Mouse (Mus musculus) frontal cortex, adult (tissue): ENCODE results near the gene Atp8a2.

Experiments
- ATAC-seq: cut with Nextera tagmentation; 2 replicates; pipeline ENCODE4 v1.9.2; 2017; ENCODE audit warnings: mild to moderate bottlenecking, moderate library complexity, mixed read lengths; ENCODE audit not compliant: low TSS enrichment

Atp8a2 gene

GRCm38 (mm10) chr14:59919865-59920264 lies 277.1 kb downstream of the Atp8a2 start:
- no peak for ATAC-seq

DNA sequence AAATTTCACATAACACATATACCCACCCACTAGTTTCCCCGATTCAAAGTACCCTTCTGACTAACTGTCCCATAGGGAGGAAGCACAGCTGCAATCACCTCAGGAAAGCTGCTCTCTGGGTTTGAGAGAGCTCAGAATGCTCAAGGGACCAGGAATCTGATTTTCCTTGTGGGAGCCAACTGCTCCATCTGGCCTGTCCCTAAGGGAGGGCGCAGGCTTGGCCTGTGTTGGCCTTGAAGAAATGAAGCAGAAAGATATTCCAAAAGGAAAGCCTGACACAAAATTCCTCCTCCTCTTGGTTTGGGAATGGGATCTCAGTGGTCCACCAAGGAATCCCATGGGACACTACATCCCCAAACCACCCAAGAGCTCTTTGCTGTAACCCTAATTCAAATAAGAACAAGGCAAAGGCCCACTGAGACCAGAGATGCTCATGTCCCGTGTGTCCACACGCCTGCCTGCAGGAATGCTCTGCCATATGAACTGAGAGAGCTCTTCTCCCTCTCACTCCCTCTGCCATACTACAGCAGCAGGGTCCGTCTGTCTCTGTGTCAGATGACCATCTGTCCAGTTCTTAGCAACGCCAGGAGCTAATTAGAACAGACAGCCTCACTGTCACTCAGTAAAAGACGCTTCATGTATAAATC lies 293.4 kb downstream of the Atp8a2 start:
- no peak for ATAC-seq

DNA sequence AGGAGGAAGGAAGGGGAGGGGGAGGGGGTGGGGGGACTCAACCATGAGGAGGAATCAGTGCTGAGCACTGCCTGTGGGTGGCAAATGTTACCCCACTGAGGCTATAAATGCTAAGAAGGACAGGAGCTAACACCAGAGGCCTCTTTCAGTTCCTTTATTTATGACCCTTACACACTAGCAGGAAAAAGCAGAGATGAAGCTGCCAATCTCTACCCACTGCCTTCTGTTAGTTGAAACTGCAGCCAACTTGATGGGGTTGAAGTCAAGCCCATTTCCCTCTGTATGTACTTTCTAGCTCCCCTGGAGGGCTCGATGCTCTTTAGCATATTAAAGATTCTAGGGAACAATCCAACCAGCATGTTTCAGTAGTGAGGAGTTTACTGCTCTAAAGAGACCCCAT lies 303.0 kb downstream of the Atp8a2 start:
- peak; percentile 84 for ATAC-seq

DNA sequence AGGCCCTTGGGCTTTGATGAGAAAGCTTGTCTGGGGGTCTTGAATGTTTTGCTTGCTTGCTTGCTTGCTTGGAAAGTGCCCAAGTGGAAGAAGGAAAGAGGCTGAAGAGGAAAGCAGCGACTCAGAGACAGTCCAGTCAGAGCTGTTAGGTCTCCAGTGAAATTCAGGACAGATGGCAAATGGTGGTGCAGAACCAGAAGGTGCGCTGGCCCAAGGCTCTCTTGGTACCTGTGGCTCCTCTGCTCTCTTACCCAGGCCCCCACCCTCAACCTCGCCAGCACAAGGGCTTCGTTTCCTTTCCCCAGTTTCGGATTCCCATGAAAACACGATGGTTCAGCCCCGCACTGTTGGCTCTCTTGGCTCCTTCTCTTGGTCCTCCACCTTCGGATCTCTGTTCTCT lies 304.9 kb downstream of the Atp8a2 start:
- no peak for ATAC-seq

DNA sequence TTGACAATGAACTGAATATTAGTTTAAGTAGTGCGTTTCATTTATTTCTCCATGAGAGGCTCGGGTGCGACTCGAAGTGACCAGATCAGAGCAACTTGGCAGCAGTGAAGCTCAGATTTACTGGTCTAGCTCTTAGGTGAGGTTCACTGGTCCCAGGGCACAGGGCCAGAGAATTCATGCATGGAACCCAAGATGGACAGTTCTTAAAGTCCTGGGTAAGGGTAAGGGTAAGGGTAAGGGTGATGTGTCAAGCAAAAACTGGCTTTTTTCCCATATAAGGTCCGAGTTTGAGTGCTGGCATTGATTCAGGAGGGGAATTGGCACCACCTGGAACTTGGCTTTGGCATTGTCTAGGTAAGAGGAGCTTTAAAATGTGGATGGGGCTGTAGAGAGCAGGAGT lies 305.5 kb downstream of the Atp8a2 start:
- no peak for ATAC-seq

DNA sequence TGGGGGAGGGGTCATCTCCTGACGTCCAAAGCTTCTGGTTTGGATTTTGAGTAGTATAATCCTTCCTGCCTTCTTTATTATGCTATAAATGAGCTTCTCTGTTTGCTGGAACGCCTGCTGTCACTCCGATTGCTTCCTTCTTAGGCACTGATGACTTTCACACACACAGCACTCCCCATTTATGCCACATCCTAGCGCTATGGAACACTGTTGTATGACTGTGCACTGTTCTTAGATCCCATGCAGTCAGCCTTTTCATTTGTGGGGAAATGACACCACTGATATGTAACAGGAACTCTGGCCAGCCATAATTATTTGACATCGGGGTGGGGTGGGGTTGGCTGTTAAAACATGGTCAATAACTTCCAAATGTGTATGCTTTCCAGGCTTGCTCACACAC lies 306.2 kb downstream of the Atp8a2 start:
- no peak for ATAC-seq

GRCm38 (mm10) chr14:59890107-59890506 lies 306.9 kb downstream of the Atp8a2 start:
- ATAC-seq, result no peak

DNA sequence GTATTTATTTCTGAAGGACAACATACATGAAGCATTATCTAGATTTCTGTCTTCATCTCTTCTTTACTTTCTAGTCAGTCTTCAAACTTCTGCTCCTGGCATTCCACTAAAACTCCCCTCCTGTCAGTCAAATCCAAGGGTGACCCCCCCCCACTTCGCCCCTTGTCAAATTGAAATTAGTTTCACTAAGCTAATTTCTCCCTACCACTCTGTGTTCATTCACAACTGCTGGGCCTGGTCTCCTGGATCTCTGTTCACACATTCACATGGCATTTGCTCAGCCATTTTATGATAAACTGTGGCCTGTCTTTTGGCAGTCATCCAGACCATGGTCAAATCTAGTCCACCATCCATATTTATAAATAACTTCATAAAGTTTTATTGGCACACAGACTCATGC lies 308.5 kb downstream of the Atp8a2 start:
- no peak for ATAC-seq

DNA sequence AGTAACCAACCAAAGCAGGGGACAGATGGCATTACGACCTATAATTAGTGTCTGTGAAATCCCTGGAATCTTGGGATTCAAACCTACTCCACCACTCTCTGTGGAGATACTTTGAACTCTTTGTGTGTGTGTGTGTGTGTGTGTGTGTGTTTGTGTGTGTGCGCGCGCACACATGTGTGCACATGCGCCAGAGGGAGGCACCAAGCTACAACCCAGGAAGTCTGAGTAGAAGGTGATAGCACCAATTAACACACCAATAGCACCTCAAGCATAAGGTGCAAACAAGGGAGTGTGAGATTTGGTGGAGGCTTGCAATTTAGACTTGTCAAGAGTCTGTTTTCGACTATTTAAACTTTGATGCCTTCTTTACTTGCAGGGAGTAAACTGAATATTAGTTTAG lies 308.9 kb downstream of the Atp8a2 start:
- no peak for ATAC-seq

DNA sequence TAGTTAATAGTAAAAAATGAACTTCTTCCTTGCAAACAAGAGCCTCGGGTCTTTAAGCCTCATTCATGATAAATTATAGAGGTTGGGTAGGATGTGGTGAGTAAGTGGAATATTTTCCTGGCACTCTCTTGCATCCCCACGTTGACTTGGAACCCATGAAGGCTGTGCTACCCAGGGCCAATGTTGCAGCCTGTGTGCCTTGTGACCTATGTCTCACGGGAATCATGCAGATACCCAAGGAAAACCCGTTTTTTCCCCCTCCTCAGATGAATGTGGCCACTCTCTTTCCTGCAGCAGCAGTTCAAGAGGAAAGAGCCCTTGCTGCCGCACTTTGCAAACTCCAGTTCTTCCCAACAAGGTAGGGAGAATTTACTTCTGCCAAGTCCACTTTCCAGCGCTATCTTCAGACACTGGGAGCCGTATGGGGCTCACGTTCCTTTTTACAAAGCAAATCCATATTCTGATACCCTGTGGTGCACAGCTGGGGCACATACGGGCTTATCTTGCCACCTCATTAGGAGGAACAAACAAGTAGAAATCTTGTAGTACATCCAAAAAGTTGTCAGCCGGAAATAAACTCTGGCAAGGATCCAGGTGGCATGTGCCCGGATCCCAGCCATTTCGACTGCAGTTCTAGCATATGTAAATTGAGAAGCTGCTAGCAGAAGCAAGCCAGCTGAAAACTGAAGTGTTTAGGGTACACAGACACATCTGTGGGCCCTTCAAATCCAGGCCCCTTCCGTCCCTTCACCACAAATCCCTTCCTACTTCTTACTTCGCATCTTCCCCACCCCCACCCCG lies 309.7 kb downstream of the Atp8a2 start:
- peak; percentile 42; the same call in 1 of the 2 replicates for ATAC-seq

- ATAC-seq, result no peak
These were observed 313.4 kb downstream of the Atp8a2 start for GRCm38 (mm10) chr14:59883517-59884069.

DNA sequence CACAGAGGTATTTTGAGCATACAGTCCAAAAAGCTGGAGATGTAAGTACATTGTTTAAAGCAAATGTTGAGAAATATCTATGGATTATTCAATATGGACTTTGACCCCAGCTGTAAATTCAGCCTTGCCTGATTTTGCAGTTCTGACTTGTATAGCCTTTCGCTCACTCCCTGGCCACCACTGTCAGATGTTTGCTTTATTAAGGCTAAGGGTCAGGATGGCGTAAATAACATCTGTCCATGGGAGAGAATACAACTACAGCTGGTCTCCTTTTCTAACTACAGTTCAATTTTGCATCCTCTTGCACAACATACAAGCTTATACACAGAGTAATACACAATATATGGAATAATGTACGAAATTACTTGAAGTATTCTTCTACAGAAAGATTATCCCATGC lies 316.1 kb downstream of the Atp8a2 start:
- ATAC-seq, result no peak

- ATAC-seq, result no peak
These were observed 318.7 kb downstream of the Atp8a2 start for GRCm38 (mm10) chr14:59878248-59878647.

GRCm38 (mm10) chr14:59876525-59876924 lies 320.5 kb downstream of the Atp8a2 start:
- no peak for ATAC-seq

GRCm38 (mm10) chr14:59868369-59868768 lies 328.6 kb downstream of the Atp8a2 start:
- ATAC-seq, result no peak

DNA sequence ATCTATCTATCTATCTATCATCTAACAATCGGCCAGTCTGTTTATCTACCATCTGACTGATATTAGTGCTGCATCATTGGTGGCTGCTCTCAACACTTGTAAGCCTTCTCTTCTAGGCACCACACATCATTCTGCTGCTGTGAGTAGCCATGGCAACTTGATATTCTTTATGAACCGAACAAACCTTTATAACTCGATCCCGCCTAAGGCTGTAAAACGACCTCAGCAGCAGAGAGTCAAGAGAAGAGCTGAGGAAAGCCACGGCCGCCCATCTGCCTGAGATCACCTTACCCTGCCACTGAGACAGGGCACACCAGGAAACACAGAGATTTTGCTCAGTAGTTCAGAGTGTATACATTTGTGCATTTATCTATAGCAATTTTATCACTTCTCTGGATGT lies 329.2 kb downstream of the Atp8a2 start:
- ATAC-seq, result no peak

GRCm38 (mm10) chr14:59866001-59866400 lies 331.0 kb downstream of the Atp8a2 start:
- ATAC-seq, result no peak

DNA sequence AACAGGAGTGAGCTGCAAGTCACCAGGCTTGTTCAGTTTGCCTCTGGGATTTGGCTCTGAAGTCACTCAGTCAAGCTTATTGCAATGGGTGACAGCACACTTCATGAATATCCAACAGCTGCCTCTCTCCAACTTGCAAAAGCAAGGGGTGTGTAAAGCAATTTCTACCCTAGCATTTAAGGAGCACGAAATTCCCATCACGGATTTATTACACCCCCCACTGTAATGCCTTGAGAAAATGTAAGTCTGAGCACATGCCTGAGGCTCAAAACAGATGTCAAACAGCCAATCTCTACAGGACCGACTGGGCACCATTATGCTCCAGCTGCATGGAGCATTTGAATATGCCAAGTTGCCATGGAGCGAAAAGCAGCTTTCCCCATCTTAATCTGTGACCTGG lies 334.6 kb downstream of the Atp8a2 start:
- no peak for ATAC-seq

DNA sequence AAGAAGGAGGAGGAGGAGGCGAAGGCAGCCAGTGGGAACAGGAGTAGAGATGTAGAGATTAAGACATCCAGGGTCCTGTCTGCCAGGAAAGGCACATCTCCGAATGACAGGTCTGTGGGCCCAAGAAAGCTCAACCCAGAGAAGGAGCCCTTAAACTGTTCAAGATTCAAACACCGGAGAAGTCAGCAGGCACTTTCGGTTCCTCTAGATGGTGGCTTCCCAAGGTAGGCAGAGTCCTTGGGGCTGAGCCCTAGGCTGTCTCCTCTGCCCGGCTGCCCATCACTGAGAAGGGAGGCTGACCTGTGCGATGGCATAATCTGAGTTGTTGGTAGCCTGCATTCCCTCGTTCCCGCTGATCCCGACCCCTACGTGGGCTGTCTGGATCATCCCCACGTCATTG lies 337.1 kb downstream of the Atp8a2 start:
- ATAC-seq, result no peak

- no peak for ATAC-seq
These were observed 338.3 kb downstream of the Atp8a2 start for GRCm38 (mm10) chr14:59858501-59859225.

GRCm38 (mm10) chr14:59853139-59853538 lies 343.8 kb downstream of the Atp8a2 start:
- ATAC-seq, result no peak

- no peak for ATAC-seq
These were observed 350.2 kb downstream of the Atp8a2 start for GRCm38 (mm10) chr14:59846609-59847375.
